In the genomic region with DNA sequence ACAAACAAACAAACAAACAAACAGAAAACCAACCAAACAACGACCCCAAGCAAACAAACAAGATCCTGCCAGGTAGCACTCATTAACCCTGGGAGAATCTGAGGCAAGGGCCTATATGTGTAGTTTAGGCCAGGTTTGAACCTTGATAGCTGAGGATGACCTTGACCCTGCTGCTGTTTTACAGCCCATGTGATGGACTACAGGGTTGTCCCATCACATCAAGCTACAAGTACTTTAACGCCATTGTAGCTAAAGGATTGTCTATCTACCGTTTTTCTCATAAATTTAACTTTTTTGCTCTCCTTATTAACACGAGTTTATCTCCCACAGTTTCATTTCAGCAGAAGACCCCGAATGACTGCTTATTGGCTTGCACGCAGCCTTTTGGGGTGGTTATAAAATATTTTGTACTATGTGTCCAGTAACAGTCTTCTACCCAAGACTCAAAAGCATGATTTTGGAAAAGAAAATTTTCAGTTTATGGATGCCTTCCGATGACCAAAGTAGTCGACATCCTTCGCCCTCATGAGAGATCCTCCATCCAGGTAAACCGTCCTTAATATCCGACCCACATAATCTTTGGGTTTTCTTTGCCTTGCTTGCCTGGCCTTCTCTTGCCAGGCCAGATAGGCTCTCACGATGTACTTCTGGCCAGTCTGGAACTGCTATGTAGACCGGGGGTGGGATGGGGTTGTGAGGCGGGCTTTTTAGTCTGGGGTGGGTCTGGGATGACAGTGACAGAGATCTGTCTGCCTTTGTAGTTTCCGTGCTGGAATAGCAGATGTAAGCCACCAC, we compare ENCODE assay signal across 7 mouse cellular contexts. TPM values are rescaled to one million over a fixed set of nuclear protein-coding genes. Genes with fewer than 3 reads are reported as not detected.
DNase-seq lines count a peak whose midpoint lies in the region; ATAC-seq lines count a peak whose summit lies in the region.

No protein-coding gene starts in this region.

- H3K27me3 ChIP-seq in megakaryocyte, embryonic 14.5 days (replicated peaks), result no peaks in the 10 kb centered on the region
- no peaks in the 10 kb centered on the region for H3K27me3 ChIP-seq in forebrain, embryonic 15.5 days
- H3K27me3 ChIP-seq in liver, embryonic 13.5 days, result no peaks in the 10 kb centered on the region

- no peak overlapping the region for H3K27ac ChIP-seq in forebrain, embryonic 15.5 days (replicated peaks)
- H3K27ac ChIP-seq in liver, embryonic 13.5 days, result no peak overlapping the region

- no peak for ATAC-seq in megakaryocyte, adult 5-6 weeks (ENCODE audit: poor library complexity, severe bottlenecking)
- ATAC-seq in forebrain, embryonic 15.5 days (replicated peaks), result peak; percentile 20; the same call in 1 of the 2 replicates
- no peak for ATAC-seq in liver, embryonic 13.5 days (ENCODE audit: low read depth)

- 54% methylated on average over 15 of the region's 15 CpGs for WGBS in forebrain, embryonic 15.5 days
- 53% methylated on average over 15 of the region's 15 CpGs for WGBS in liver, embryonic 13.5 days (ENCODE audit: insufficient replicate concordance)

- H3K4me1 ChIP-seq in megakaryocyte, embryonic 14.5 days, result peaks cover 29% of the 10 kb centered on the region
- H3K4me1 ChIP-seq in forebrain, embryonic 15.5 days, result peaks cover 12% of the 10 kb centered on the region
- peaks cover 38% of the 10 kb centered on the region for H3K4me1 ChIP-seq in liver, embryonic 13.5 days (replicated peaks)

- peak overlapping the region; percentile 33; the same call in 1 of the 2 replicates for H3K9ac ChIP-seq in forebrain, embryonic 15.5 days (replicated peaks)
- H3K9ac ChIP-seq in liver, embryonic 13.5 days, result peak overlapping the region; percentile 63

- H3K4me2 ChIP-seq in forebrain, embryonic 15.5 days (replicated peaks), result peak overlapping the region; percentile 73
- H3K4me2 ChIP-seq in liver, embryonic 13.5 days, result peak overlapping the region; percentile 88

- DNase-seq in liver, embryonic 13.5 days, result no peak
- DNase-seq in ovary, postnatal 14 days (ENCODE audit: low spot score), result no peak
- DNase-seq in thymus, postnatal 10 days (ENCODE audit: low spot score in 2 of 2), result no peak
- no peak for DNase-seq in left cerebral cortex, postnatal 25 days (ENCODE audit: low spot score in 2 of 2)

- intact Hi-C loops in left cerebral cortex, postnatal 25 days (cut with DNase I), result loop anchor here (5.0 to 10.0 kb wide), 3 partner anchors 149 to 1571 kb away; a partner anchor contains a TSS

- H3K9me3 ChIP-seq in megakaryocyte, embryonic 14.5 days, result no peaks in the 10 kb centered on the region
- no peaks in the 10 kb centered on the region for H3K9me3 ChIP-seq in forebrain, embryonic 15.5 days
- H3K9me3 ChIP-seq in liver, embryonic 13.5 days (replicated peaks), result no peaks in the 10 kb centered on the region

- peak overlapping the region; percentile 44 for H3K4me3 ChIP-seq in megakaryocyte, embryonic 14.5 days (replicated peaks)
- peak overlapping the region; percentile 47 for H3K4me3 ChIP-seq in forebrain, embryonic 15.5 days
- H3K4me3 ChIP-seq in liver, embryonic 13.5 days (replicated peaks), result peak overlapping the region; percentile 65

- no peaks in the 10 kb centered on the region for H3K36me3 ChIP-seq in megakaryocyte, embryonic 14.5 days (replicated peaks; ENCODE audit: low read length)
- no peaks in the 10 kb centered on the region for H3K36me3 ChIP-seq in forebrain, embryonic 15.5 days
- no peaks in the 10 kb centered on the region for H3K36me3 ChIP-seq in liver, embryonic 13.5 days

RNA-seq across cellular contexts. Expression of a gene that starts 14.8 kb away (rescaled TPM):
- polyA plus RNA-seq in megakaryocyte, embryonic 14.5 days (2012; ENCODE audit: insufficient read depth, low replicate concordance), result 443 and 574 TPM in 2 replicates
- total RNA-seq in megakaryocyte, adult 5-6 weeks (2015), result 61.7 and 63.9 TPM in 2 replicates
- total RNA-seq in megakaryocyte, adult 5-6 weeks (2017), result 1,033 and 1,202 TPM in 2 replicates
- 4.9 and 6.0 TPM in 2 replicates for polyA plus RNA-seq in forebrain, embryonic 15.5 days (2015; fragmentation: Nextera tagmentation; extraction: Ambion mirVana)
- polyA plus RNA-seq in liver, embryonic 13.5 days (2015; fragmentation: Nextera tagmentation; extraction: Ambion mirVana), result 3.8 and 5.9 TPM in 2 replicates
- total RNA-seq in left cerebral cortex, postnatal 25 days (2021), result 100 to 1,000 TPM; 300 to 349 TPM

RNA-seq across cellular contexts. Expression of a gene that starts 17.7 kb away (rescaled TPM):
- polyA plus RNA-seq in megakaryocyte, embryonic 14.5 days (2012; ENCODE audit: insufficient read depth, low replicate concordance), result 37.2 and 163 TPM in 2 replicates
- total RNA-seq in megakaryocyte, adult 5-6 weeks (2015), result 61.9 and 91.1 TPM in 2 replicates
- total RNA-seq in megakaryocyte, adult 5-6 weeks (2017), result 1,786 and 1,821 TPM in 2 replicates
- polyA plus RNA-seq in forebrain, embryonic 15.5 days (2015; fragmentation: Nextera tagmentation; extraction: Ambion mirVana), result 2.8 and 6.7 TPM in 2 replicates
- polyA plus RNA-seq in liver, embryonic 13.5 days (2015; fragmentation: Nextera tagmentation; extraction: Ambion mirVana), result 7.7 and 13.6 TPM in 2 replicates
- 1 to 10 TPM; 1.6 to 3.9 TPM for total RNA-seq in left cerebral cortex, postnatal 25 days (2021)

RNA-seq across cellular contexts. Expression of a gene that starts 19.2 kb away (rescaled TPM):
- 5.7 and 16.4 TPM in 2 replicates for polyA plus RNA-seq in megakaryocyte, embryonic 14.5 days (2012; ENCODE audit: insufficient read depth, low replicate concordance)
- 225 and 241 TPM in 2 replicates for total RNA-seq in megakaryocyte, adult 5-6 weeks (2015)
- total RNA-seq in megakaryocyte, adult 5-6 weeks (2017), result 441 and 668 TPM in 2 replicates
- 2.7 and 3.4 TPM in 2 replicates for polyA plus RNA-seq in forebrain, embryonic 15.5 days (2015; fragmentation: Nextera tagmentation; extraction: Ambion mirVana)
- polyA plus RNA-seq in liver, embryonic 13.5 days (2015; fragmentation: Nextera tagmentation; extraction: Ambion mirVana), result 10.3 and 17.1 TPM in 2 replicates
- 1 to 10 TPM; 3.1 to 4.6 TPM for total RNA-seq in left cerebral cortex, postnatal 25 days (2021)

RNA-seq across cellular contexts. Expression of a gene that starts 27.2 kb away (rescaled TPM):
- 1.4 and 2.0 TPM in 2 replicates for polyA plus RNA-seq in megakaryocyte, embryonic 14.5 days (2012; ENCODE audit: insufficient read depth, low replicate concordance)
- total RNA-seq in megakaryocyte, adult 5-6 weeks (2015), result 32.3 and 36.5 TPM in 2 replicates
- total RNA-seq in megakaryocyte, adult 5-6 weeks (2017), result 143 and 176 TPM in 2 replicates
- polyA plus RNA-seq in forebrain, embryonic 15.5 days (2015; fragmentation: Nextera tagmentation; extraction: Ambion mirVana), result 0.37 and 0.59 TPM in 2 replicates
- 1.7 TPM in 2 replicates for polyA plus RNA-seq in liver, embryonic 13.5 days (2015; fragmentation: Nextera tagmentation; extraction: Ambion mirVana)
- total RNA-seq in left cerebral cortex, postnatal 25 days (2021), result under 1 TPM; 0.57 to 0.87 TPM

RNA-seq across cellular contexts. Expression of a gene that starts 27.4 kb away (rescaled TPM):
- polyA plus RNA-seq in megakaryocyte, embryonic 14.5 days (2012; ENCODE audit: insufficient read depth, low replicate concordance), result not detected in 2 replicates
- total RNA-seq in megakaryocyte, adult 5-6 weeks (2015), result not detected in 2 replicates
- not detected in 2 replicates for total RNA-seq in megakaryocyte, adult 5-6 weeks (2017)
- polyA plus RNA-seq in forebrain, embryonic 15.5 days (2015; fragmentation: Nextera tagmentation; extraction: Ambion mirVana), result 0.11 TPM in 1 of 2 replicates, not detected in the other
- polyA plus RNA-seq in liver, embryonic 13.5 days (2015; fragmentation: Nextera tagmentation; extraction: Ambion mirVana), result not detected in 2 replicates
- 1 to 10 TPM; 1.1 to 1.3 TPM for total RNA-seq in left cerebral cortex, postnatal 25 days (2021)

Comparison
In these comparisons a context has a peak if more than half of its experiments do, and no peak if none do; other contexts are left out.
1. RNA of a gene that starts 14.8 kb away (polyA plus RNA-seq): 443 to 574 TPM in megakaryocyte, embryonic 14.5 days; 4.9 to 6.0 TPM in forebrain, embryonic 15.5 days and 3.8 to 5.9 TPM in liver, embryonic 13.5 days; every median in the first group is over 10 times any median in the second.
2. Peak in every context shown above with its lines, with median percentiles within 50 percentile points of each other: H3K4me3 ChIP-seq.